9 mouse cellular contexts compared by ENCODE assay signal in genomic region chr14:58709861-58710260, GRCm38 (mm10).
DNase-seq lines count a peak whose midpoint lies in the region; ATAC-seq lines count a peak whose summit lies in the region.
"Had no signal": no experiment of that assay in that cellular context is flagged by ENCODE, and none has a peak within 500 bp of the region (broad histone marks: within the 10 kb centered on the region; RNA-seq: fewer than 3 reads in every experiment).

No protein-coding gene starts in this region.

- no peaks in the 10 kb centered on the region for H3K9me3 ChIP-seq in heart, embryonic 11.5 days (replicated peaks; ENCODE audit: control insufficient read depth, low read length)
- no peaks in the 10 kb centered on the region for H3K9me3 ChIP-seq in hindbrain, embryonic 16.5 days (ENCODE audit: control insufficient read depth, low read length)
- H3K9me3 ChIP-seq: intestine, embryonic 15.5 days had no signal

- H3K36me3 ChIP-seq in heart, embryonic 11.5 days (ENCODE audit: control insufficient read depth, insufficient read depth, low read length): no peaks in the 10 kb centered on the region
- no peaks in the 10 kb centered on the region for H3K36me3 ChIP-seq in hindbrain, embryonic 16.5 days (ENCODE audit: control insufficient read depth, insufficient read depth, low read length)
- H3K36me3 ChIP-seq: intestine, embryonic 15.5 days had no signal

- H3K4me3 ChIP-seq in heart, embryonic 11.5 days (ENCODE audit: low read depth, low read length): no peak overlapping the region
- no peak overlapping the region for H3K4me3 ChIP-seq in hindbrain, embryonic 16.5 days (ENCODE audit: low read length)
- H3K4me3 ChIP-seq: intestine, embryonic 15.5 days had no signal

- H3K27me3 ChIP-seq in heart, embryonic 11.5 days (ENCODE audit: control insufficient read depth, insufficient read depth, low read length): no peaks in the 10 kb centered on the region
- H3K27me3 ChIP-seq in hindbrain, embryonic 16.5 days (replicated peaks; ENCODE audit: control insufficient read depth, insufficient read depth, low read length): no peaks in the 10 kb centered on the region
- H3K27me3 ChIP-seq: intestine, embryonic 15.5 days had no signal

- no peak overlapping the region for H3K4me2 ChIP-seq in heart, embryonic 11.5 days
- H3K4me2 ChIP-seq in hindbrain, embryonic 16.5 days (ENCODE audit: low read length): no peak overlapping the region
- H3K4me2 ChIP-seq: intestine, embryonic 15.5 days had no signal

- no peak for ATAC-seq in heart, embryonic 11.5 days (replicated peaks; ENCODE audit: insufficient number of reproducible peaks, low FRiP score, low TSS enrichment)
- ATAC-seq in hindbrain, embryonic 16.5 days: no peak
- ATAC-seq in megakaryocyte-erythroid progenitor cell, adult 5-6 weeks (replicated peaks; ENCODE audit: low FRiP score, low TSS enrichment, poor library complexity, severe bottlenecking): no peak
- ATAC-seq: intestine, embryonic 15.5 days had no signal

- no peak overlapping the region for H3K27ac ChIP-seq in heart, embryonic 11.5 days (ENCODE audit: low read depth, low read length)
- H3K27ac ChIP-seq in hindbrain, embryonic 16.5 days (ENCODE audit: low read depth, low read length): no peak overlapping the region
- H3K27ac ChIP-seq: intestine, embryonic 15.5 days had no signal

- 86% methylated on average over 7 of the region's 7 CpGs for WGBS in heart, embryonic 11.5 days (ENCODE audit: insufficient replicate concordance)
- 57% methylated on average over 7 of the region's 7 CpGs for WGBS in hindbrain, embryonic 16.5 days

- H3K9ac ChIP-seq in heart, embryonic 11.5 days (ENCODE audit: low read depth, low read length): no peak overlapping the region
- no peak overlapping the region for H3K9ac ChIP-seq in hindbrain, embryonic 16.5 days (ENCODE audit: low read depth, low read length)
- H3K9ac ChIP-seq: intestine, embryonic 15.5 days had no signal

- peak; percentile 19 to 22 for DNase-seq in heart, adult 18-20 months
- peak; percentile 33 to 48 for DNase-seq in right cerebral cortex, adult 2 months (ENCODE audit: low spot score in 2 of 2)
- no peak for DNase-seq in right cerebral cortex, postnatal 4 days
- peak; percentile 33 to 56 for DNase-seq in kidney, postnatal 36 days
- DNase-seq in spleen, adult 12 weeks (ENCODE audit: low spot score): no peak

- H3K4me1 ChIP-seq in heart, embryonic 11.5 days (ENCODE audit: control insufficient read depth, insufficient read depth, low read length): no peaks in the 10 kb centered on the region
- no peaks in the 10 kb centered on the region for H3K4me1 ChIP-seq in hindbrain, embryonic 16.5 days (ENCODE audit: control insufficient read depth, insufficient read depth, low read depth, low read length)
- H3K4me1 ChIP-seq: intestine, embryonic 15.5 days had no signal

Comparison
In these comparisons a context has a peak if more than half of its experiments do, and no peak if none do; other contexts are left out.
1. DNase-seq: peak in heart, adult 18-20 months (2 of 2), right cerebral cortex, adult 2 months (2 of 2) and kidney, postnatal 36 days (2 of 2); none in right cerebral cortex, postnatal 4 days (single experiment) and spleen, adult 12 weeks (single experiment).